Mouse (Mus musculus) spleen, postnatal 10 days (tissue): ENCODE data around the gene Ank3.

Experiments
- DNase-seq, 2 experiments: peaks; one replicate each; pipeline ENCODE4 v3.0.0; 2021 to 2022; ENCODE audit warnings: low spot score in 2 of 2

Ank3 gene

DNA sequence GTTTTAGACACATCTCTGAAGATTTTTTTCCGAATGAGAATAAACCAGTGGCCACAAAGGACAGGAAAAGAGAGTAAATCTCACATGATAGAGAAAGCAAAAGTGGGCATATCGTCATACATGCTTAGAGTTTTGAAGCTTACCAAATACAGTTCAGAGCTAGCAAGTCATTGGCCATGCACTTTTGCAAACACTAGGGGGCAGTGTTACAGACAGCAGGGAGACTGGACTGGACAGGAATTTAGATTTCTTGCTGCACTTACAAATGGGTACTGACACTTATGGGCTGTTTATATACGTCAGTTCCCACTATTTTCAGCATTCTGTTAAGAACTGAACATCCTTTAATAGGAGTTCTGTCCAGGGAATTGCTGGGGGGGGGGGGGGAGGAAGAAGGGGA, 257.7 kb downstream of the Ank3 start:
- DNase-seq, result peak in 1 of 2 experiments; percentile 35

DNA sequence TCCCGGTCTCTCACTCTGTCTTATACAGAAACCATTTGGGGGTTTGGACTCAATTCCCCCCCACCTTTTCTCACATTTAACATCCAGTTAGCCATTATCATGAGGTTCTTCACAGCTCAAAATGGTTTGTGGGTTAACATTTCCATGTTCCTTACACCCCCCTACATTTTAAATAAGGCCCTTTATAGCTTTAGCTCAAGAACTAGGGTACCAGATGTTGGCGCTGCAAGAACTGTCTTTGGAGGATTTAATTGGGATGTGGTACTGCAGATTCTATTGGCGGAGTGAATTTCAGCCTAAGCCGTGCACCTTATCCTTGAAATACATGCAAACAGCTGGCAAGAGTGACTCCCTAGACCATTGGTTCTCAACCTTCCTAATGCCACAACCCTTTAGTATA, 261.2 kb downstream of the Ank3 start:
- DNase-seq, result no peak

DNA sequence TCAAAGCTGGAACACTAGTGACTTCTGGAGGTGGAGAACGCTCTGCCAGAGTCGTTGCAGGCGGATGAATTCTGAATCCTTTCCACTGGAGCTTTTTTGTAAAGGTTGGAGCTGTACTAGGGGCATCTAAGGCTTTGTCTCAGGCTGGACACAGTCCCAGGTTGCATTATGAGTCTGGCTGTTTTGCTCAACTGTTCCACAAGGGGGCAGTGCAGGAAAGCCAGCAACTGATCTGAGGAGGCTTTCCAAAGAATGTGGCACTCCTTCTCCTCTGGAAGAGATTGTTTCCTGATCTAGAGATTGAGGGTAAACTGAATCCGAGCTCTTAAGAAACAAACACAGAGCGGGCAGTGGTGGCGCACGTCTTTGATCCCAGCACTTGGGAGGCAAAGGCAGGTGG, 263.8 kb downstream of the Ank3 start:
- DNase-seq, result peak; percentile 10 to 48

DNA sequence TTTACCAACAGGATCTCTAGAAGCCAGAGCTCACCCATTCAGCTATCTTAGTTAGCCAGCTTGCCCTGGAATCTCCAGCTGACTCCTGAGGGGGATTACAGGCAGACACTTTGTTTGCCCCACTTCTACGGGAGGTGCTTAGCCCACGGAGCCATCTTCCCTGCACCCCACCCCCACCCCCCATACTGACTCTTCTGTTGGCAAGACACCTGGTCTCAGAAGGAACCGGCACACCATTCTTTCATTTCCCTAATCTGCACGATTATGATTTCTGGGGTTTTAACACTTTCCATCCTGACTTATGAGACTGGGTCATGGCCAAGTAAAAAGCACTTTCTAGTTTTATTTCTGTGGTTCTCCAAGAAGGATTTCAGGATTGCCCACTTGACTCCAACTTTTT, 268.9 kb downstream of the Ank3 start:
- no peak for DNase-seq

DNA sequence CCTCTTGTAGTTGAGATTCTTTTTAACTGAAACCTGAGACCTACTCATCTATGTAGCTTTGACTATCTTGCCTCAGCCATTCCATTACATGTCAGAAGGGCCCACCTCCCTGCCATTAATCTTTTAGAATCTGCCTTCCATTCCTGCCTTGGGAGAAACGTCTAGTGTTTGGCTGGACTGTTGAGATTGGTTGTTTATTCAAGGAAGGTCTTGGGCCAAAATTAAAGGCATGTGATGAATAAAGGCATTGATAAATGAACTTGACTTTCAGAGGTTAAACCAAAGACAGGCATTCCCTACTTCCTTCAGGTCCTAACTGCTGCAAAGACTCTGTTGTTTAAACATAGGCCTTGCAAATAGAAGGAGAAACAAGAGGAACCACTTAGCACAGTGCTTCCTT, 271.9 kb downstream of the Ank3 start:
- DNase-seq, result no peak

DNA sequence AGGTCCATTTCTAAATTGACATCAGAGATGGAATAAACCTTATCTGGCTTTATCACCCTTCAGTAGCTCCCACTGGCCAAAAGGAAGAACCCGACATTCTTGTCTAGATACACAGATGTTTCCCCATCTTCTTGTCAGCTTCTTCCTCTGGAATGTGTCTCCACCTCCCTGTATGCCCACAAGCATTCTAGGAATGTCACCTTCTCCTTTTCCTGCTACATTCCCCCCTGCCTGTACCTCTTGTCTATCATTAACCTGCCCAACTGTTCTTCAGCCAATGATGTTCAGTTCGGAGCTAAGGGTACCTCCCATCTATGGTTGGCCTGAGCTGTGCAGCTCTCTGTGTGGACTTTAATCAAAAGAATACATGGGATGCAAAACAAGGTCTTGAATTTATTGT, 272.4 kb downstream of the Ank3 start:
- DNase-seq, result no peak

DNA sequence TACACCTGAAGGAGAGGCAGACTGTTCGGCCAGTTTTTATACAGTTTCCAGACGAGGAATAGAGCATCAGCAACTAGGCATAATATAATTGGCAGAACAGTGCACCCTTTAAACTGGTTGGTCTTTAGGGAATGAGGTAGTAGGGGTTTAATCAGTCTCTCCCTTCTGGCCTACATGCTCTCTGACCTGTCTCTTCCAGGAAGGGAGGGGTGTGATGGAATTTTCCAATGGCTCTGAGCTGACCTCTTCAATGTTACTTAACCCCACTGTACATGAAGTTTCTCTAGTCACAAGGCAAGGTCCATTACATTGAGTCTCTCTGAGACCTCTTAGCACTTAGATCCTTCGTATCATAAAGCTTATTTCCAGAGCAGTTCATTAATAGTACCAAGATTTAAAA, 272.9 kb downstream of the Ank3 start:
- no peak for DNase-seq

DNA sequence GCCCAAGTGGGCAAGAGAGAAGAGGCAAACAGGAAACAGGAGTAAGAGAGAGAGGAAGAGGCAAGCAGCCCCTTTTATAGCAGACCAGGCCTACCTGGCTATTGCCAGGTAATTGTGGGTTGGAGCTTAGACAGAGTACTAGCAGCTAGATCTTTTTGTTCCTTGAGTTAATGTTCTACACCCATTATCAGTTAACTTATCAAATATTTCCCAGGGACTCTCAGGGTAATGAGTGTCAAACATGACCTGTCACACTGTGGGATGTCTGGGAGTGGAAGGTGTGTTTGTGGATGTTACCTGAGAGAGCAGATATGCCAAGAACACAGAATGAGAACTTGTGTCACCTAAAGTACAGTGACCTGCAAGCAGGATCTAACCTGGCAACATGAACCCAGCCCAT, 274.0 kb downstream of the Ank3 start:
- no peak for DNase-seq

DNA sequence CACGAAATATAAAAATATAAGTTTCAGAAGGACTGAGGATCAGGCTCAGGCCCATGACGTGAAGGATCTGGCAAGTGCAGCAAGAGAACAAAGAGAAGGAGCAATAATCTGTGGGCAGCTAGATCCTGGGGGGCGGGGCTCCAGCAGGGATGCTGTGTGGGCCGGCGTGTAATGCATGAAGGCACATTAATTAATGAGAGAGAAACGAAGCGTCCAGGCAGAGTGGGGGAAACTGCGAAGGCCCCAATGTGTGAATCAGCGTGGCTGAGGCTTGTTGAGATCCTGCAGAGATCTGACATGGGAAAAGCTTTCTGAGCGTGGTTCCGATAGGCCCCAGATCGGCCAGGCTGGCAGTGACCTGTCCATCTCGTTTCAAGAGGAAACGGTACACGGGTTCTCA, 279.7 kb downstream of the Ank3 start:
- no peak for DNase-seq

DNA sequence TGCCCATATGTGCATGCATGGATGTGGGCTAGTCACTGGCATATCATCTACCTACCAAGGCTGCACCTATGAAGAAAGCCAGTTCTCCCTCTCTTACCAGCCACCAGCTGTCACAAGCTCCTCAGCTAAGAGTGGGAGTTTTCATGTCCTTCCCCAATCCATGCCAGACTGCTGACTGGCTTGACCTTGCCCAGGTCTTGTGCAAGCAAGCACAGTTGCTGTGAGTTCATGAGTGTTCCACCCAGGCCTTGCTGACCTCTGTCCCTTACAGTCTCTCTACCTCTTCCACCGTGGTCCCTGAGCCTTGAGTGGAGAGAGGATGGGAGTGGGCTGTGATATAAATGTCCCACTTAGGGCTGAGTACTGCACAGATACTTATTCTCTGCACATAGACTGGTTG, 287.8 kb downstream of the Ank3 start:
- no peak for DNase-seq

DNA sequence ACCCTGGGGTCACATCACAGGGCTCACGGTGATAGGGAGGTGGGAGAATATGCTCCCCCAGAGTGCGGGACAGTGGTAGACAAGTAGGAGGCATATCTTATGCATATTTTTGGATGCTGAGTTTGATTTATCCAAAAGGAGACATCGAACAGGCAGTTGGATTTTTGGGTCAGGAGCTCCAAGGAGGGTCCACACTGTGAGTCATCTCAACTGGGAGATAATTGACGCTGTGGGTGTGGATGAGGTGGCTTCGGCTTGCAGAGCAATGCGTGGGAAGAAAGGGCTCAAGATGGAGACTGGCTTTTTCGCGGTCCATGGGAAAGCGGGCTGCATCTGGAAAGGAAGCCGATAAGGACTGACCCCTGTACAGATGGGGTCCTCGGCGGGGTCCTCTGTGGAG, 290.5 kb downstream of the Ank3 start:
- DNase-seq, result no peak

DNA sequence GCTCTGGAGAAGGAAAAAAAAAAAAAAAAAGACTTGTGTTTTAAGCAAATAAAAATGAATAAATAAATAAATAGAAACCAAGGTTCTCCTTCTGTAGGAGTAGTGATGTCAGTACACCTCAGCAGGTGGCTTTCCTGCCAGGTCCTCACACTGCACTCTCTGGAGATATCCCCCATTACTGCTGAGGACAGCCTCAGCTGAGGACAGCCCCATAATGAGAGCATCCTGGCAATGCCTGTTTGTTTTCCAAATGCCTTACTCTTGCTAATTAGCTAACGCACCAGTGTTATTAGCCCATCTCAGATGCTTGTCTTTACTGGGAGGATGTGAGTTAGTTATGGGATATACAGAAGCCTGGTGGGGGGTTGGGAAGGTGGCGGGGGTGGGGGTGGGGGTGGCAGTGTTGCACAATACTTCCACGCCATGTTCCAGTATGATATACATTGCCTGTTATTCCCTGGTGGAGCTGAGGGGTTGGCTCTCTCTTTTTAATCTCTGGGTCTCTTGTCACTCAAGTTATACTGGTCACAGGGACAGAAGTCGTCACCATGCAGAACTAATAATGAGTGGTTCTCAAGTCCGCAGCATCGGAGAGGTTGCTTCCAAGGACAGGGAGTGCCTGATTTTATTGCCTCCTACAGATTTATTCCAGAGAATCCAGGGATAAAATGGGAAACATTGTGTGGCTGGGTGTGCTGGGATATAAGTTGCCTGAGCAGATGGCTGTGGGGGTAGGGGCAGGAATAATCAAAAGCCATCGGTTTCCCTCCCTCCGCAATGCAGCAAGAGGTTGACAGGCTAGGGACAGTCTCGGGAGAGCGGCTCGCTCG, 291.8 kb downstream of the Ank3 start:
- DNase-seq, result no peak

DNA sequence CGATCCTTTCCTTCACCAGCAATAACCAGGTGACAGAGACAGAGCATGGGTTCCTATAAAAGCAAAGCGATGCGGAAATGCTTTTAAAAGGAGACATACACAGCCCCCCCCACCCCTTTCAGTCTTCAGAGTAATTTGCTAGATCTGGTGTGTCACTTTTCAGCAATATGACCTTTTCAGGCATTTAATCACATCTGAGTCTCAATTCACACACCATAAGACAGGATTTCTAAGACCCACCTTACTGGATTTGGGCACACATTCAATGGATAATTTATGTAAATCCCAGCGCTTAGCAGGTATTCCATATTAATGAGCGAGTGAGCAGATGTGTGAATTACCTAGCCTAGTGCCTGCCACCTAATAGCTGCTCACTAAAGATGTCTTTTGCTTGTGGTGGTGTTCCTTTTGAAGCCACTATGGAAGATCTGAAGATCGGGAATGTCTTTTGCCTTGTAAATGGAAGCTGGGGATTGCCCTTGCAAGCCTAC, 292.4 kb downstream of the Ank3 start:
- DNase-seq, result no peak

DNA sequence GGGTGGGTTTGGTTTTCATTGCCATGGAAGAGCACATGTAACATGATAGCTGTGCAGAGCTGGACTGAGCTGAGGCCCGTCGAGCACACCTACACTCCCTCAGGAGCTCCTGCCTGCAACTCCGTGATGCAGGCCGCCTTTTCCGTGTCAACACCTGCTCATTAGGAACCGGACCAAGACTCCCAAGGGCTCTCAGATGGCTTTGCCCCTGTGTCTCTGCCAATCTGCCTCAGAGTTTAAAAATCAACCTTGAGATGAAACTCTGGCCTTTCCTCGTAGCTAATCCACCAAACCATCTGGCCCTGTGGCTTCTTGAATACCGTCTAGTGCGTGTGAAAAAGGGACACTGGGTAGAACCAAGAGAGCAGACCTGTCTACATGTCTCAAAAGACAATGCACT, 297.4 kb downstream of the Ank3 start:
- no peak for DNase-seq

DNA sequence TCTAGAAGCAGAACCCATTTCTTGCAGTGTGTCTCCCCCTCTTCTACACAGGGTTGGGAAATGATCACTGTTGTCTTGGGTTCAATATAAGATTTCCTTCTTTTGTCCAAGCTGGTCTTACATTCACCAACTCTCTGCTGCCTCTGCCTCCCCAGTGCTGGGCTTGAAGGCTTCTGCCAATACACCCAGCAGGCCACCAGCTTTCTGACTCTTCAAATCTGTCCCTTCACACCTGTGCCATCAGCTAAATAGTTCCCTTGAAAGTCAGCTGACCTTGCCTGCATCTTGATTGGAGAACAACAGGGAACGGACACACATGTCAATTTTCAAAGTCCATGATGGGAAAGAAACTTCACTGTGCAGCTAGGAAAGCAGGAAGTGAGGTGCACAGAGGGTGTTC, 300.1 kb downstream of the Ank3 start:
- no peak for DNase-seq

DNA sequence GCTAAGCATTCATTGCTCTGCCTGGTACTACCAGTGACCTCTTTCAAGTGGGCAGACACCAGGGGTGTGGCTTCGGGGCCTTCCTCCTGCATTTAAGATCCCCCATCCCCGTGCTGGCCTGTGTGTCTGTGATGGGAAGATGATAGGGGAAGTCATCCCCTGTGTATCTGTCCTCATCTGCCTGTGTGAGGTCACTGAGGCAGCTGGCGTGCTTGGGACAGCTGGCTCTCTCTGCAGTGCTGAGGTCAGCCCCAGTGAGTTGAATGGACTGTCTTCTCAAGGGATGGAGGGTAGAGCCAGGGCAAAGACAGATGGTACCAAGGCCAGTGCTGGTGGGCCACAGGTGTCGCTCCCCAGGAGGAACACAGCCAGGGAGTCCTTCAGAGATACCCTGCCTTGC, 302.7 kb downstream of the Ank3 start:
- DNase-seq, result no peak

DNA sequence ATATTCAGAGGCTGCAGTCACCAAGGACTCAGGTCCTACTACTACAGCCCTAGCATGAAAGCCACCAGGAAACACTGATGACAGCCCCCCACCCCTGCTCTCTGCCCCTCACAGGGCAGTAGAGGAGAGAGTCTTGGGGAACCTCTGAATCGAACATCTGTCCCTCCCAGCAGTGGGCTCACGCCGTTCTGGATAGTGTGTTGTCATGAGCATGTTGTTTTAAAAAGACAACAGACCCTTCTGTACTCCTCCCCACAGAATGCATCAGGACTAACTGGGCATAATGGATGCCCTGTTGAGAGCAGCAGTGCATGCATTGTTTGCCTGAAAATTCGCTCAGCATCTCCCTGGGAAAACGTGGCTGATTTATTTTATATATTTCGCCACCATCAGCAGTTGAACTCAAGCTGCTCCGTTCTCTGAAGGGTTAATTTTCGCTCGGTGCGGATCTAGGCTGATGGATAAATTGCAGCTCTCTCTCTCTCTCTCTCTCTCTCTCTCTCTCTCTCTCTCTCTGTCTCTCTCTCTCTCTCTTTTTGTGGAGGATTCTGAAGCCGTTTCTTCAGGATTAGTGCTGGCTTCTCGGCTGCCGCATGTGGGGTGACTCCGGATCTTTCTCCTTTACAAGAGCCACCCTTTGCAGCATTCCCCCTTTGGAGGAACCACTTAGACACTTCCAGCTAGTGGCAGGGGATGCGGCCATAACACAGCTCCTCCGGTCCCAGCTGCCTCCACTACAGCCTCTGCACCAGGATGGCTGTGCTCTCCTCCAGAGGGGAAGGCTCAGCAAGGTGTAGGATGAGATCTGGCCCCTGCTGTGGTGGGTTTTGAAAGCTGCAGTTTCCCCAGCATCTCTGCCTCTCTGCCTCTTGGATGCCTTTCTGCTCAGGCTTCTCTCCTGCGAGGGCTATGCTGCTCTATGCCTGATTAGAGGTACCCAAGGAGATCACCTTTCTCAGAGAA, 307.5 kb downstream of the Ank3 start:
- no peak for DNase-seq

DNA sequence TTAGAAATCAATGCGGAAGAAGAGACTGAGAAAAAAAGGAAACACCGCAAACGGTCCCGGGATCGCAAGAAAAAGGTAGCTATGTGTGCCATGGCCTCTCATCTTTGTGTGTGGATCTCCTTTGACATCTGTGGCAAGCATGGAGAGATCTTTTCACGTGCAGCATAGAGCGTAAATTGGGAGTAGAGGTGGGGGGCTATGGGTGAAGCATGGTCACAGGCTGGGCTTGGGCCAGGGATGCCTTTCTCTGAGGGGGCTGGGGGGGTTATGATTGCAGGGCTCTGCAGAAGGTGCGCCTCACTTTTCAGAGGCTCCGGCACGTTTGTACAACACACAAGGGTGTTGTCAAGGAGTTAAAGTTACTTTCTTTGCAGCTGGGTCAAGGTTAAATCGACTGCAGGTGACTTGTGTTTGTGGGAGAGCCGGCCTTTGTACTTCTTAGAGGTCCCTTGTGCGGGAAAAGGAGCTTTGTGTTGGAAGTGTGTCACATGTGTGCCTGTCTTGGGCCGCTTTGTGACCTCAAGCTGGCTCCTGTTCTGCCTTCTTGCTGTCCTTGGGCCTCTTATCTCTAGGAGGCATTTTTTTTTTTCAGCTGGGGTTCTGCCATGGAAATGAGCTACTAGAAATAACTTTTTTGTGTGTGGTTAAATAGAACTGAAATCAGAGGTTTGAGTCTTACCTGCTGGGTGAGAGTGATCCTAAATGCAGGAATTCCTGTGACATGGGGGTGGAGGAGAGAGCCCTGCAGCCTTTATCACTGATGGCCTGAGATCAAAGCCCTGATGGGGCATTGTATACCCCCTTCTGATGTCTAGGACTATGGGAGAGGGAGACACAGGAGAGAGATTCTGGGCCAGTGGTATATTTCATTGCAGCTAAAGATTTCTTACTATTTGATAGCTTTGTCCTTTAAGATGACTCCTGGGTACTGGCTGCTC, 308.5 kb downstream of the Ank3 start:
- no peak for DNase-seq

DNA sequence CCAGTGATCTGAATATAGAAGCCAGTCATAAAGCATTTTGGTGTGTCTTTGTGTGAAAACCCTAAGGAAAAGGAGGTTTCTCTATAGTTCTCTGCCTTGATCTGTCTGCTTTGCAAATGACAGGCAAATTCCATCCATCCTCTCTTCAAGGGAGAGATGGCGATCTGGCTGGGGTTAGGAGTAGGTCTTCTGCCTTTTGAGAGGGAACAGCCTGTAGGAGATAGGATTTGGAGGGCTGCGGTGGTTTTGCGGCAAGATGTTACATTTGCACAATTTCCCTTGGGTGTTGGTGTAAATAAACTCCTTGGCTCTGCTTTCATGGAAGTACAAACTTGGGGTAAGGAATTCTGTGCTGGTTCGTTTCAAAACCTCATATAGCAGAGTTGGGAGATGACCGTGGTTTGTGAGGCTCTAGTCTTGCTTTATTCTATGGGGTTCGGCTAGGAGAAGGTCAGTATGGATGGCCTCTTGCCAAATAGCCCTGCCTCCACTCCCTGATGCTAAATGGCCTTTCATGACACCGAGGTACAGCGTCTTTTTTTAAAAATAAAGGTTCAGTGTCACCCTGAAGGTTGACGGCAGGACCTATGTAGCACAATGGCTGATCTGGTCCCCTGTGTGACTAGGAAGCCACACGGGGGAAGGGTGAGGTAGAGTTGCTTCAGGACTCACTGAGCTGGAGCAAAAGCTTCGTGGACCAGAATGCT, 309.4 kb downstream of the Ank3 start:
- no peak for DNase-seq

DNA sequence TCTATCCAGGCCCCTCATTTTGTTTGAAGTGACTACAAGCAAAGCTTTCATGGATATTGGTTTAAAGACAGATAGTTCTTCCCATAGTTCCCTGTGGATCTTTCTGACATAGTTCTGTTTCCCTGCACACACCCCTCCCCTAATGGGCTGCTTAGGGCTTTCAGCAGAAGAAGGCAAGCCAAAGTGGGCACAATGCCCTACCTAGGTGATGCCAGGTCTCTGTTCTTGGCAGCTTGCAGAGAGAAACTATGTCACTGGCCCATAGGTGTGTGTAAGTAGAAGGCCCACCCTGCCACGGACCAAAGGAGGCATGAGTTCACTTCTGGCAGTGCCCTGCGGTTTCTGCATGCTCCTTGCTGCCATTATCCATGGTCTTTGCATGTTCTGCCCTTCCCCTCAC, 311.1 kb downstream of the Ank3 start:
- no peak for DNase-seq

DNA sequence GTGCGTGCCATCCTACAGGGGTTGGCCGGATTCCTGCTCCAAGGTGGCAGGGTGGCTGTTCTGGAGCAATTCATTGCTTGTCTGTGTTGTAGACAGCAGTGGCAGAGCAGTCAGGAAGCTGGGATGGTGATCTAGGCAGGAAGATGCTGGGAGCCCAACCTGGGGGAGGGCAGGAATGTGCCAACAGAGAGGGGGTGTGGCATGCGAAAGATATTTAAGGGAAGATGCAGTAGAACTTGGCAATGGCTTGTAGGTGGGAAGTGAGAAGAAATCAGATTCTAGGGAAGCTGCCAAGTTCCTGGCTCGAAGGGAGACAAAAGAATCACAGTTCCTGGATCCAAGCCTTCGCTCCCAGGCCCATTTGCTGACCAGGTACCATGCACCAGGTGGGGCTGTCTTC, 312.2 kb downstream of the Ank3 start:
- DNase-seq, result no peak
